In the genomic region with DNA sequence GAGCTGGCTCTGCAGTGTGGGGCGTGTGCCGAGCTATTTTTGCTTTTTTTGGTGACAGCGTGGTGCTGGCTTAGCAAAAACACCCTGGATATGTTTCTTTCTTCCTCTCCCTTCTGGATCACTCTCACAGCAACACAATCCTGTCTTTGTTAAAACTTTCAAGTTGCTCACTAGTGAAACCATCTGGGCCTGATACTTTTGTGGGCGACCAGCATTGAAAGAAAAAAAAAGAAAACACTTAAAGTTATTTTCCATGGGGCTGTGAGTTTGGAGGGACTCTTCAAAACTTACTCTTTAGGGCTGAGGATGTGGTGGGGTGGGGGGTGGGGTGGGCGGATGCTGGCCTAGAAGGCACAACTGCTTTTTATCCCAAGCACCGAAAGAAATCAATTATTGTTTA, we compare ENCODE assay signal across 17 mouse cellular contexts.
DNase-seq lines count a peak whose midpoint lies in the region; ATAC-seq and TF ChIP-seq lines count a peak whose summit lies in the region.
"Had no signal": no experiment of that assay in that cellular context is flagged by ENCODE, and none has a peak within 500 bp of the region (broad histone marks: within the 10 kb centered on the region; RNA-seq: fewer than 3 reads in every experiment).

No protein-coding gene starts in this region.

- no peaks in the 10 kb centered on the region for H3K27me3 ChIP-seq in heart, postnatal 0 days (ENCODE audit: control insufficient read depth, insufficient read depth, low read length)
- H3K27me3 ChIP-seq in heart, embryonic 11.5 days (ENCODE audit: control insufficient read depth, insufficient read depth, low read length), result no peaks in the 10 kb centered on the region
- H3K27me3 ChIP-seq in thymus, adult 2 months (ENCODE audit: control insufficient read depth, insufficient read depth, low read length), result no peaks in the 10 kb centered on the region
- H3K27me3 ChIP-seq in limb, embryonic 15.5 days, result no peaks in the 10 kb centered on the region
- H3K27me3 ChIP-seq in forebrain, embryonic 10.5 days (ENCODE audit: poor library complexity, severe bottlenecking), result no peaks in the 10 kb centered on the region
- H3K27me3 ChIP-seq: heart, embryonic 13.5 days had no signal

- WGBS in heart, postnatal 0 days, result 63% methylated on average over 6 of the region's 6 CpGs
- WGBS in heart, embryonic 11.5 days (ENCODE audit: insufficient replicate concordance), result 69% methylated on average over 6 of the region's 6 CpGs
- WGBS in thymus, adult 2 months, result 30% methylated on average over 6 of the region's 6 CpGs
- 55% methylated on average over 6 of the region's 6 CpGs for WGBS in limb, embryonic 15.5 days
- WGBS in forebrain, embryonic 10.5 days, result 80% methylated on average over 6 of the region's 6 CpGs

- no peaks in the 10 kb centered on the region for H3K4me1 ChIP-seq in heart, postnatal 0 days (ENCODE audit: control insufficient read depth, insufficient read depth)
- peaks cover 5% of the 10 kb centered on the region for H3K4me1 ChIP-seq in heart, embryonic 11.5 days (ENCODE audit: control insufficient read depth, insufficient read depth, low read length)
- H3K4me1 ChIP-seq in thymus, adult 2 months (replicated peaks; ENCODE audit: control insufficient read depth, insufficient read depth, low read length), result peaks cover 72% of the 10 kb centered on the region
- peaks cover 39% of the 10 kb centered on the region for H3K4me1 ChIP-seq in limb, embryonic 15.5 days
- H3K4me1 ChIP-seq in forebrain, embryonic 10.5 days, result peaks cover 39% of the 10 kb centered on the region

- TF ChIP-seq CTCF in heart, postnatal 0 days (IDR thresholded peaks at IDR 0.05; ENCODE audit: low read depth), result no peak
- no peak for TF ChIP-seq CTCF in thymus, adult 2 months (IDR thresholded peaks at IDR 0.05; ENCODE audit: borderline replicate concordance, control insufficient read depth, extremely low read depth, insufficient read depth, low read length, poor library complexity)

- no peak overlapping the region for H3K4me2 ChIP-seq in heart, postnatal 0 days (ENCODE audit: low read depth, low read length)
- no peak overlapping the region for H3K4me2 ChIP-seq in heart, embryonic 11.5 days
- no peak overlapping the region for H3K4me2 ChIP-seq in limb, embryonic 15.5 days
- H3K4me2 ChIP-seq: heart, embryonic 13.5 days; liver, embryonic 11.5 days had no signal

- no peak overlapping the region for H3K9ac ChIP-seq in heart, postnatal 0 days (replicated peaks; ENCODE audit: low read depth, low read length)
- no peak overlapping the region for H3K9ac ChIP-seq in heart, embryonic 11.5 days (ENCODE audit: low read depth, low read length)
- H3K9ac ChIP-seq in limb, embryonic 15.5 days, result no peak overlapping the region
- H3K9ac ChIP-seq: forebrain, postnatal 0 days; heart, embryonic 13.5 days had no signal

- H3K27ac ChIP-seq in heart, postnatal 0 days (ENCODE audit: low read depth), result peak overlapping the region; percentile 34; the same call in 1 of the 2 replicates
- H3K27ac ChIP-seq in heart, embryonic 11.5 days (ENCODE audit: low read depth, low read length), result no peak overlapping the region
- H3K27ac ChIP-seq in thymus, adult 2 months (ENCODE audit: control insufficient read depth, insufficient read depth, low read length), result peak overlapping the region; percentile 87
- H3K27ac ChIP-seq in limb, embryonic 15.5 days, result peak overlapping the region; percentile 77
- no peak overlapping the region for H3K27ac ChIP-seq in forebrain, embryonic 10.5 days
- H3K27ac ChIP-seq: heart, embryonic 13.5 days; hindbrain, embryonic 10.5 days; stomach, postnatal 0 days had no signal

- no peak for TF ChIP-seq EP300 in heart, postnatal 0 days (IDR thresholded peaks at IDR 0.05; ENCODE audit: low read depth)

- TF ChIP-seq POLR2A in thymus, adult 2 months (IDR thresholded peaks at IDR 0.05; ENCODE audit: control insufficient read depth, extremely low read depth, insufficient read depth, low read length, poor library complexity), result no peak

- no peak overlapping the region for H3K4me3 ChIP-seq in heart, postnatal 0 days (ENCODE audit: low read depth, low read length)
- no peak overlapping the region for H3K4me3 ChIP-seq in heart, embryonic 11.5 days (ENCODE audit: low read depth, low read length)
- no peak overlapping the region for H3K4me3 ChIP-seq in thymus, adult 2 months (ENCODE audit: control insufficient read depth, insufficient read depth, low read length)
- H3K4me3 ChIP-seq in limb, embryonic 15.5 days, result no peak overlapping the region
- no peak overlapping the region for H3K4me3 ChIP-seq in forebrain, embryonic 10.5 days
- H3K4me3 ChIP-seq: heart, embryonic 13.5 days; hindbrain, embryonic 10.5 days; left cerebral cortex, adult 2 months had no signal

- no peaks in the 10 kb centered on the region for H3K9me3 ChIP-seq in heart, postnatal 0 days (replicated peaks; ENCODE audit: control insufficient read depth, low read length)
- H3K9me3 ChIP-seq in heart, embryonic 11.5 days (replicated peaks; ENCODE audit: control insufficient read depth, low read length), result no peaks in the 10 kb centered on the region
- H3K9me3 ChIP-seq in limb, embryonic 15.5 days, result no peaks in the 10 kb centered on the region
- peaks cover 7% of the 10 kb centered on the region; the same call in 1 of the 2 replicates for H3K9me3 ChIP-seq in forebrain, embryonic 10.5 days
- H3K9me3 ChIP-seq: heart, embryonic 13.5 days; hindbrain, embryonic 10.5 days had no signal

- ATAC-seq in heart, postnatal 0 days (ENCODE audit: insufficient read depth, low read depth), result no peak
- no peak for ATAC-seq in heart, embryonic 11.5 days (replicated peaks; ENCODE audit: insufficient number of reproducible peaks, low FRiP score, low TSS enrichment)
- ATAC-seq in limb, embryonic 15.5 days (ENCODE audit: insufficient number of reproducible peaks, low FRiP score, low TSS enrichment, low read depth), result no peak
- ATAC-seq: forebrain, postnatal 0 days had no signal

- DNase-seq in heart, postnatal 0 days (ENCODE audit: low spot score), result no peak
- DNase-seq in thymus, adult 2 months, result no peak
- no peak for DNase-seq in thymus, postnatal 10 days (ENCODE audit: low spot score in 2 of 2)
- peak; percentile 78 for DNase-seq in brain, adult 2 months (ENCODE audit: low read depth, low spot score)
- DNase-seq in heart, adult 8-10 months (ENCODE audit: low spot score), result no peak
- DNase-seq in forebrain, embryonic 10.5 days (ENCODE audit: extremely low spot score, low spot score), result no peak
- DNase-seq: cerebellum, postnatal 14 days; forebrain, postnatal 0 days; gastrocnemius, postnatal 25 days; lung, postnatal 14 days had no signal

- no peaks in the 10 kb centered on the region for H3K36me3 ChIP-seq in heart, postnatal 0 days (replicated peaks; ENCODE audit: control insufficient read depth, insufficient read depth, low read length)
- H3K36me3 ChIP-seq in heart, embryonic 11.5 days (ENCODE audit: control insufficient read depth, insufficient read depth, low read length), result 0 out of 2 replicates have a peak, but pooled peaks cover 3% of the 10 kb centered on the region
- no peaks in the 10 kb centered on the region for H3K36me3 ChIP-seq in thymus, adult 2 months (ENCODE audit: control insufficient read depth, insufficient read depth, low read length)
- H3K36me3 ChIP-seq in limb, embryonic 15.5 days, result peaks cover 11% of the 10 kb centered on the region
- peaks cover 72% of the 10 kb centered on the region for H3K36me3 ChIP-seq in forebrain, embryonic 10.5 days (replicated peaks)

Comparison
In these comparisons a context has a peak if more than half of its experiments do, and no peak if none do; other contexts are left out.
1. H3K27ac ChIP-seq: peak in heart, postnatal 0 days (single experiment), thymus, adult 2 months (single experiment) and limb, embryonic 15.5 days (single experiment); none in heart, embryonic 11.5 days (single experiment) and forebrain, embryonic 10.5 days (single experiment).